Mouse (Mus musculus) olfactory bulb, adult 2 months (tissue): ENCODE results near the gene Bmpr1a.

Experiments used
- CTCF ChIP-seq: fragments of 200-500 bp; IDR thresholded peaks from 2 replicates; pipeline ENCODE4 v1.5.1; 2012; ENCODE audit warnings: low read depth, mild to moderate bottlenecking, low read length, moderate library complexity; ENCODE audit not compliant: insufficient read depth
- POLR2A ChIP-seq: fragments of 200-500 bp; IDR thresholded peaks from 2 replicates; pipeline ENCODE4 v1.6.1; 2012; ENCODE audit warnings: mild to moderate bottlenecking, low read depth, low read length, moderate library complexity; ENCODE audit not compliant: insufficient read depth

DNA sequence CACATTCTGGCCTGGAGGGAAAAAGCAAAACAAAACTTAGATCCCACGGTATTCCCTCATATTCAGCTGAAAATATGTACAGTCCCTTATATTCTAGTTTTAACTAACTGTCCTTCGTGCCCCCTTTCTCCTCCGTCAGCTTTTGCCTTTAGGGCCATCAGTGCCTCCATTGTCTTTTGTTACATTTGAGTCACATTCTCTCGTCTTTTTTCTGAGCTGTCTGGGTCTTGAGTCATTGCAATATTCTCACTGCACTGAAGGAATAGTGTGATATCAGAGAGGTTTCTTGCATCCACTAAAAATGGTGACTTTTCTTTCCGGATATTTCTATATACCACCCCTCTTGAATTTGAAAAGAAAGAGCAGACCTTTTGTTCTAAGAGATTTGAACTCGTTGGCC is 618 bp upstream of the Bmpr1a start:
- TF ChIP-seq POLR2A = no peak
- TF ChIP-seq CTCF = no peak
